Mouse (Mus musculus) testis, postnatal 10 days (tissue): Measurements from ENCODE around the gene Nudt22.
"Not testable (repeated sequence)": the region's sequence is repeated elsewhere in the genome, so short reads cannot be mapped to it uniquely, and the experiment has no call there.

Experiments used
- DNase-seq: peaks from one replicate; pipeline ENCODE4 v3.0.0; 2021; ENCODE audit warnings: low spot score

Gene Nudt22

GRCm38 (mm10) chr19:6995255-6995991 is 494 bp downstream of the Nudt22 start:
- DNase-seq: no peak

- DNase-seq: no peak
Measured at GRCm38 (mm10) chr19:6994489-6994888, 1.4 kb downstream of the Nudt22 start.

- no peak for DNase-seq
Measured at GRCm38 (mm10) chr19:6994002-6994401, 1.9 kb downstream of the Nudt22 start.

GRCm38 (mm10) chr19:6993011-6993770 is 2.7 kb downstream of the Nudt22 start:
- peak; percentile 48 for DNase-seq

- peak; percentile 98 for DNase-seq
Measured at GRCm38 (mm10) chr19:6992011-6992858, 3.7 kb downstream of the Nudt22 start, which contains the start of gene Dnajc4. TSS of gene Dnajc4 (minus strand) at chr19:6992572.

GRCm38 (mm10) chr19:6991166-6991565 is 4.8 kb downstream of the Nudt22 start:
- DNase-seq: not testable (repeated sequence)

GRCm38 (mm10) chr19:6990712-6991111 is 5.2 kb downstream of the Nudt22 start:
- peak; percentile 34 for DNase-seq

GRCm38 (mm10) chr19:6989251-6989650 is 6.7 kb downstream of the Nudt22 start:
- DNase-seq: peak; percentile 42

- DNase-seq: no peak
Measured at GRCm38 (mm10) chr19:6987904-6988285, 8.0 kb downstream of the Nudt22 start.

- peak; percentile 79 for DNase-seq
Measured at GRCm38 (mm10) chr19:6987061-6987903, 8.6 kb downstream of the Nudt22 start, which contains the start of gene Vegfb. TSS of gene Vegfb (minus strand) at chr19:6987651.

GRCm38 (mm10) chr19:6985951-6986708 is 9.8 kb downstream of the Nudt22 start:
- DNase-seq: no peak

- no peak for DNase-seq
Measured at GRCm38 (mm10) chr19:6985300-6985699, 10.6 kb downstream of the Nudt22 start.

- DNase-seq: no peak
Measured at GRCm38 (mm10) chr19:6983621-6984020, 12.3 kb downstream of the Nudt22 start.

- no peak for DNase-seq
Measured at GRCm38 (mm10) chr19:6981465-6981864, 14.5 kb downstream of the Nudt22 start.

- DNase-seq: peak; percentile 99
Measured at GRCm38 (mm10) chr19:6980381-6981093, 15.4 kb downstream of the Nudt22 start, which contains the start of gene Fkbp2. TSS of gene Fkbp2 (minus strand) at chr19:6980501.

GRCm38 (mm10) chr19:6979486-6980380 is 16.2 kb downstream of the Nudt22 start:
- DNase-seq: peak; percentile 100

GRCm38 (mm10) chr19:6979001-6979479 is 16.9 kb downstream of the Nudt22 start:
- DNase-seq: no peak

GRCm38 (mm10) chr19:6978639-6978974 is 17.3 kb downstream of the Nudt22 start:
- no peak for DNase-seq
